22 mouse cellular contexts compared by ENCODE assay signal in genomic region chr3:107249042-107249441, GRCm38 (mm10). TPM values are rescaled to one million over a fixed set of nuclear protein-coding genes. Genes with fewer than 3 reads are reported as not detected.
DNase-seq lines count a peak whose midpoint lies in the region; ATAC-seq lines count a peak whose summit lies in the region.
"Had no signal": no experiment of that assay in that cellular context is flagged by ENCODE, and none has a peak within 500 bp of the region (broad histone marks: within the 10 kb centered on the region; RNA-seq: fewer than 3 reads in every experiment).

No protein-coding gene starts in this region.

- H3K4me1 ChIP-seq in kidney, embryonic 15.5 days, result no peaks in the 10 kb centered on the region
- H3K4me1 ChIP-seq in kidney, embryonic 14.5 days (ENCODE audit: control insufficient read depth, insufficient read depth, low read length), result no peaks in the 10 kb centered on the region
- H3K4me1 ChIP-seq: forebrain, embryonic 13.5 days; heart, embryonic 13.5 days had no signal

- H3K4me2 ChIP-seq in kidney, embryonic 15.5 days, result no peak overlapping the region
- no peak overlapping the region for H3K4me2 ChIP-seq in kidney, embryonic 14.5 days (replicated peaks; ENCODE audit: low read depth, low read length)
- H3K4me2 ChIP-seq: embryonic facial prominence, embryonic 13.5 days; forebrain, embryonic 13.5 days; heart, embryonic 13.5 days had no signal

- 63% methylated on average over 3 of the region's 3 CpGs for WGBS in kidney, embryonic 15.5 days
- WGBS in kidney, embryonic 14.5 days, result 66% methylated on average over 3 of the region's 3 CpGs

- no peak overlapping the region for H3K4me3 ChIP-seq in kidney, embryonic 15.5 days (replicated peaks)
- H3K4me3 ChIP-seq in kidney, embryonic 14.5 days (ENCODE audit: low read length), result no peak overlapping the region
- H3K4me3 ChIP-seq: embryonic facial prominence, embryonic 13.5 days; forebrain, embryonic 13.5 days; gastrocnemius, adult 2 months; heart, embryonic 13.5 days had no signal

- no peak overlapping the region for H3K27ac ChIP-seq in kidney, embryonic 15.5 days
- no peak overlapping the region for H3K27ac ChIP-seq in kidney, embryonic 14.5 days (ENCODE audit: low read depth, low read length)
- H3K27ac ChIP-seq: embryonic facial prominence, embryonic 13.5 days; forebrain, embryonic 13.5 days; gastrocnemius, adult 2 months; heart, embryonic 13.5 days had no signal

- no peaks in the 10 kb centered on the region; the same call in 1 of the 2 replicates for H3K27me3 ChIP-seq in kidney, embryonic 15.5 days
- H3K27me3 ChIP-seq in kidney, embryonic 14.5 days (ENCODE audit: control insufficient read depth, insufficient read depth, low read length), result peaks cover 2% of the 10 kb centered on the region; the same call in 1 of the 2 replicates
- H3K27me3 ChIP-seq: embryonic facial prominence, embryonic 13.5 days had no signal

- no peaks in the 10 kb centered on the region for H3K36me3 ChIP-seq in kidney, embryonic 15.5 days
- H3K36me3 ChIP-seq in kidney, embryonic 14.5 days (ENCODE audit: control insufficient read depth, insufficient read depth, low read length), result no peaks in the 10 kb centered on the region
- H3K36me3 ChIP-seq: embryonic facial prominence, embryonic 13.5 days; heart, embryonic 13.5 days had no signal

- no peaks in the 10 kb centered on the region for H3K9me3 ChIP-seq in kidney, embryonic 15.5 days (replicated peaks)
- H3K9me3 ChIP-seq in kidney, embryonic 14.5 days (ENCODE audit: control insufficient read depth, low read length), result no peaks in the 10 kb centered on the region
- H3K9me3 ChIP-seq: embryonic facial prominence, embryonic 13.5 days; forebrain, embryonic 13.5 days; heart, embryonic 13.5 days had no signal

- peak; percentile 68 for DNase-seq in kidney, adult 11 months
- peak; percentile 83 for DNase-seq in kidney, adult 9 months
- peak; percentile 46 to 57 for DNase-seq in kidney, postnatal 25 days
- DNase-seq in adrenal gland, postnatal 25 days, result no peak
- DNase-seq: adrenal gland, postnatal 10 days; cerebellum, adult 18-20 months; cerebellum, adult 9-11 months; cerebellum, postnatal 36 days; gastrocnemius, adult 2 months; gastrocnemius, postnatal 25 days; heart, postnatal 36 days had no signal

- H3K9ac ChIP-seq in kidney, embryonic 15.5 days, result no peak overlapping the region
- no peak overlapping the region for H3K9ac ChIP-seq in kidney, embryonic 14.5 days (ENCODE audit: low read depth, low read length)
- H3K9ac ChIP-seq: embryonic facial prominence, embryonic 13.5 days; forebrain, embryonic 13.5 days; heart, embryonic 13.5 days had no signal

- ATAC-seq in kidney, embryonic 15.5 days (replicated peaks; ENCODE audit: low FRiP score), result no peak
- ATAC-seq in kidney, embryonic 14.5 days (ENCODE audit: low FRiP score, low TSS enrichment), result no peak
- no peak for ATAC-seq in megakaryocyte progenitor cell, adult 5-6 weeks (replicated peaks; ENCODE audit: poor library complexity)
- ATAC-seq: forebrain, embryonic 13.5 days had no signal

RNA-seq across cellular contexts. Expression of gene Prok1, which starts 9.5 kb away (rescaled TPM):
- polyA plus RNA-seq in kidney, embryonic 15.5 days (2015; fragmentation: Nextera tagmentation; extraction: Ambion mirVana), result not detected in 2 replicates
- polyA plus RNA-seq in kidney, embryonic 14.5 days (2014; fragmentation: Nextera tagmentation; extraction: Ambion mirVana), result 0.09 TPM in 1 of 2 replicates, not detected in the other
- total RNA-seq in adrenal gland, postnatal 25 days (2021), result 0.38 and 0.49 TPM in 2 replicates
- 0.22 TPM in 1 of 2 replicates, not detected in the other for total RNA-seq in megakaryocyte progenitor cell, adult 5-6 weeks (2015)
- total RNA-seq in megakaryocyte progenitor cell, adult 5-6 weeks (2017), result not detected in 2 replicates
- total RNA-seq: gastrocnemius, adult 2 months; gastrocnemius, postnatal 25 days; granulocyte monocyte progenitor cell, adult 5-6 weeks; heart, postnatal 36 days; MEL had no signal
- polyA plus RNA-seq: C2C12; forebrain, embryonic 13.5 days; heart, embryonic 13.5 days; heart, postnatal 0 days; hindbrain, embryonic 11.5 days had no signal

RNA-seq across cellular contexts. Expression of gene A630076J17Rik, which starts 18.6 kb away (rescaled TPM):
- polyA plus RNA-seq in kidney, embryonic 15.5 days (2015; fragmentation: Nextera tagmentation; extraction: Ambion mirVana), result not detected in 2 replicates
- not detected in 2 replicates for polyA plus RNA-seq in kidney, embryonic 14.5 days (2014; fragmentation: Nextera tagmentation; extraction: Ambion mirVana)
- not detected in 2 replicates for total RNA-seq in adrenal gland, postnatal 25 days (2021)
- not detected in 2 replicates for total RNA-seq in megakaryocyte progenitor cell, adult 5-6 weeks (2015)
- total RNA-seq in megakaryocyte progenitor cell, adult 5-6 weeks (2017), result not detected in 2 replicates
- total RNA-seq: gastrocnemius, adult 2 months; gastrocnemius, postnatal 25 days; granulocyte monocyte progenitor cell, adult 5-6 weeks; heart, postnatal 36 days; MEL had no signal
- polyA plus RNA-seq: embryonic facial prominence, embryonic 13.5 days; forebrain, embryonic 13.5 days; heart, embryonic 13.5 days; hindbrain, embryonic 11.5 days had no signal

RNA-seq across cellular contexts. Expression of gene Cym, which starts 27.5 kb away (rescaled TPM):
- 0.17 TPM in 1 of 2 replicates, not detected in the other for polyA plus RNA-seq in kidney, embryonic 15.5 days (2015; fragmentation: Nextera tagmentation; extraction: Ambion mirVana)
- polyA plus RNA-seq in kidney, embryonic 14.5 days (2014; fragmentation: Nextera tagmentation; extraction: Ambion mirVana), result not detected in 2 replicates
- 0.43 TPM in 1 of 2 replicates, not detected in the other for total RNA-seq in adrenal gland, postnatal 25 days (2021)
- total RNA-seq in megakaryocyte progenitor cell, adult 5-6 weeks (2015), result not detected in 2 replicates
- not detected in 2 replicates for total RNA-seq in megakaryocyte progenitor cell, adult 5-6 weeks (2017)
- total RNA-seq: gastrocnemius, adult 2 months; gastrocnemius, postnatal 25 days; granulocyte monocyte progenitor cell, adult 5-6 weeks; heart, postnatal 36 days had no signal
- polyA plus RNA-seq: C2C12; hindbrain, embryonic 11.5 days had no signal

RNA-seq across cellular contexts. Expression of gene Lamtor5, which starts 29.6 kb away (rescaled TPM):
- polyA plus RNA-seq in kidney, embryonic 15.5 days (2015; fragmentation: Nextera tagmentation; extraction: Ambion mirVana), result 192 and 199 TPM in 2 replicates
- 190 and 230 TPM in 2 replicates for polyA plus RNA-seq in kidney, embryonic 14.5 days (2014; fragmentation: Nextera tagmentation; extraction: Ambion mirVana)
- 74.6 and 91.9 TPM in 2 replicates for total RNA-seq in adrenal gland, postnatal 25 days (2021)
- 122 and 131 TPM in 2 replicates for total RNA-seq in megakaryocyte progenitor cell, adult 5-6 weeks (2015)
- total RNA-seq in megakaryocyte progenitor cell, adult 5-6 weeks (2017), result 47.2 and 71.8 TPM in 2 replicates

RNA-seq across cellular contexts. Expression of gene Slc16a4, which starts 42.0 kb away (rescaled TPM):
- polyA plus RNA-seq in kidney, embryonic 15.5 days (2015; fragmentation: Nextera tagmentation; extraction: Ambion mirVana), result 8.3 and 9.8 TPM in 2 replicates
- 4.4 and 5.1 TPM in 2 replicates for polyA plus RNA-seq in kidney, embryonic 14.5 days (2014; fragmentation: Nextera tagmentation; extraction: Ambion mirVana)
- 0.36 and 0.52 TPM in 2 replicates for total RNA-seq in adrenal gland, postnatal 25 days (2021)
- total RNA-seq in megakaryocyte progenitor cell, adult 5-6 weeks (2015), result 0.35 TPM in 1 of 2 replicates, not detected in the other
- 0.37 TPM in 1 of 2 replicates, not detected in the other for total RNA-seq in megakaryocyte progenitor cell, adult 5-6 weeks (2017)
- total RNA-seq: granulocyte monocyte progenitor cell, adult 5-6 weeks had no signal
